Mouse (Mus musculus) E14TG2a.4 (cell line): ENCODE measurements at regions not wholly inside any gene's neighbourhood (a gene's known extent, or its start where the extent isn't known, plus 50 kb on each side); places are given as distances from the start of the nearest gene placed in this dataset.

Experiments used
- CTCF ChIP-seq: conservative IDR thresholded peaks from 2 replicates; pipeline ENCODE4 v1.5.1; 2014; ENCODE audit warnings: low read length
- NANOG ChIP-seq: IDR thresholded peaks from 2 replicates; pipeline ENCODE4 v1.6.1; 2014; ENCODE audit warnings: borderline replicate concordance, low read length, mixed read lengths

- TF ChIP-seq CTCF (no peak), NANOG (no peak)
Measured at GRCm38 (mm10) chr10:118736093-118736492, 133.9 kb downstream of the Dyrk2 start.
